Mouse (Mus musculus) kidney, adult 2 months (tissue): ENCODE data around the gene Klhl1. TPM values are rescaled to one million over a fixed set of nuclear protein-coding genes. Genes with fewer than 3 reads are reported as not detected.

Experiments
- DNase-seq: peaks from one replicate; pipeline ENCODE4 v3.0.0; 2021
- H3K27ac ChIP-seq: fragments of 200-500 bp; 2 replicates; pipeline ENCODE4 v1.5.1; 2012; ENCODE audit warnings: low read depth, low read length, control low read depth, inconsistent platforms; ENCODE audit not compliant: insufficient read depth
- H3K27me3 ChIP-seq: fragments of 200-500 bp; replicated peaks from 2 replicates; pipeline ENCODE4 v1.6.1; 2012; ENCODE audit warnings: mild to moderate bottlenecking, moderate library complexity, low read length, inconsistent platforms; ENCODE audit not compliant: control insufficient read depth, insufficient read depth
- H3K36me3 ChIP-seq: fragments of 200-500 bp; 2 replicates; pipeline ENCODE4 v1.6.1; 2012; ENCODE audit warnings: mild to moderate bottlenecking, moderate library complexity, low read length, inconsistent platforms; ENCODE audit not compliant: control insufficient read depth, insufficient read depth
- H3K4me1 ChIP-seq: fragments of 200-500 bp; 2 replicates; pipeline ENCODE4 v1.6.1; 2011; ENCODE audit warnings: low read length; ENCODE audit not compliant: control insufficient read depth, insufficient read depth
- H3K4me3 ChIP-seq: fragments of 200-500 bp; 2 replicates; pipeline ENCODE4 v1.5.1; 2011; ENCODE audit warnings: mild to moderate bottlenecking, low read depth, low read length, control low read depth; ENCODE audit not compliant: insufficient read depth
- CTCF ChIP-seq: fragments of 200-500 bp; conservative IDR thresholded peaks from 2 replicates; pipeline ENCODE4 v1.5.1; 2011; ENCODE audit warnings: low read depth, mild to moderate bottlenecking, control low read depth, low read length, moderate library complexity, mixed read lengths; ENCODE audit not compliant: insufficient read depth, insufficient read length
- POLR2A ChIP-seq: fragments of 200-500 bp; IDR thresholded peaks from one replicate; pipeline ENCODE4 v1.6.1; 2011; ENCODE audit warnings: low read depth, low read length, control low read depth
- WGBS: fragments of 180-500 bp; shearing (Covaris S2); methylation state at CpG from one replicate; pipeline ENCODE4 v1.1.7; 2018; 5-methylcytosine and 5-hydroxymethylcytosine counted together
- polyA plus RNA-seq: library from polyadenylated mRNA; depleted of rRNA; stranded (reverse); fragments of >200 nt; gene quantifications from 2 replicates; pipeline ENCODE4 v1.2.3, GENCODE M21; 2012; rRNA removed

Klhl1 gene
- polyA plus RNA-seq = not detected in 2 replicates

DNA sequence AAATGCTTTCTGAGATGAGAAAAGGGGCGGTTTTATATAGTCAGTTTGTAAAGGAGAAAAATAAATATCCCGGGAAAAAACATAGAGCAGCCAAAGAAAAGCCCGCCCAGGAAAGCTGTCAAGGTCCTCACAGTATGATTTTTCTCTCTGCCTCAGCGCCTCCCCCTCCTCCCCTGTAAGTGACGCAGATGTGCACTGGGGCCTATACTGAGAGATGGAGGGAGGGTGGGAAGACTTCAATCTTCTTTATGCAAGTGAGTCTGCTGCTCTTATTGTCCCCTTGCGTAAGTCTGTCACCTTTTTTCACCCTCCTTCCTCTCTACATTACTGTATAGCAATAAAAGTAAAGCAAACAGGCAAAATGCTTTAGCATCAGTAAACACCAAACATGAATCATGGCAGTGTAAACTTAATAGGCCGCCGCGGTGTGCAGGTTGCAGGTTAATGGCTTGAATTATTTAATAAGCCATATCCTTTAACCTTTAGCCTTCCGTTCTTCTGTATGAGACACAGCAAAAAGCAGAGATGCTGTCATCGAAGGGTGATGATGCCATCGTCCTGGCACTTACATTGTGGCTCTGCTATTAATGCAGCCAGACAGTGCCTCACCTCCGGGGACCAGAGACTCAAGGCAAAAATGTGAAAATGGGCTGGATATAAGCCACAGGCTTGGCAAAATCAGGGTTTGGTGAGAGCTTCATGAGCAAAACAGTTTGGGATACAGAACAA is at the start of gene Klhl1:
Klhl1 (minus strand) TSS at position 149 of the 729 bp plus-strand sequence.
- TF ChIP-seq POLR2A (no peak), CTCF (no peak)
- no peaks in the 10 kb centered on the region for H3K27me3 ChIP-seq
- no peaks in the 10 kb centered on the region for H3K4me1 ChIP-seq
- no peak within 1 kb of the TSS for H3K27ac ChIP-seq
- H3K4me3 ChIP-seq = no peak within 1 kb of the TSS
- H3K36me3 ChIP-seq = no peaks in the 10 kb centered on the region
- no peak for DNase-seq
- 34% methylated on average over 13 of the region's 13 CpGs for WGBS

DNA sequence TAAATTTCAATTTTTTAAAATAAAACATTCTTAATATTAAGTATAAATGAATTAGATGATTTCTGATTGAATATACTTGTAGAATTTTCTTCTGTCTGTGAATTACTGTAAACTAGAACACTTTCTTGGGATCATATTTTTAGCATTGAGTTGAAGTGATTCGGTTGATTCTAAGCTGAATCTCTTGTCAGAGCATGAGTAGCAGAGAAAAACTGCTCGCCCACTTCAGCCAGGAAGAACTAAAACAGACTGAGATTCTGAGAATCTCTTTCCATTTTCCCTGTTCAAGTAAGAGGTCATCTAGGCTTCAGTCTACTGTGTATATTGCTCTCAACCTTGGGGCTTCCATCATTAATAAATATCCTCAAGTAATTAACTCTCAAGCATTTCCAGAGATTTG is 34.8 kb upstream of the Klhl1 start:
- DNase-seq = no peak
- Histone ChIP-seq H3K4me3 (no peak overlapping the region), H3K27ac (no peak overlapping the region), H3K36me3 (no peaks in the 10 kb centered on the region), H3K4me1 (no peaks in the 10 kb centered on the region), H3K27me3 (no peaks in the 10 kb centered on the region)
- 82% methylated on average over 2 of the region's 2 CpGs for WGBS
- TF ChIP-seq POLR2A = no peak
- no peak for TF ChIP-seq CTCF

DNA sequence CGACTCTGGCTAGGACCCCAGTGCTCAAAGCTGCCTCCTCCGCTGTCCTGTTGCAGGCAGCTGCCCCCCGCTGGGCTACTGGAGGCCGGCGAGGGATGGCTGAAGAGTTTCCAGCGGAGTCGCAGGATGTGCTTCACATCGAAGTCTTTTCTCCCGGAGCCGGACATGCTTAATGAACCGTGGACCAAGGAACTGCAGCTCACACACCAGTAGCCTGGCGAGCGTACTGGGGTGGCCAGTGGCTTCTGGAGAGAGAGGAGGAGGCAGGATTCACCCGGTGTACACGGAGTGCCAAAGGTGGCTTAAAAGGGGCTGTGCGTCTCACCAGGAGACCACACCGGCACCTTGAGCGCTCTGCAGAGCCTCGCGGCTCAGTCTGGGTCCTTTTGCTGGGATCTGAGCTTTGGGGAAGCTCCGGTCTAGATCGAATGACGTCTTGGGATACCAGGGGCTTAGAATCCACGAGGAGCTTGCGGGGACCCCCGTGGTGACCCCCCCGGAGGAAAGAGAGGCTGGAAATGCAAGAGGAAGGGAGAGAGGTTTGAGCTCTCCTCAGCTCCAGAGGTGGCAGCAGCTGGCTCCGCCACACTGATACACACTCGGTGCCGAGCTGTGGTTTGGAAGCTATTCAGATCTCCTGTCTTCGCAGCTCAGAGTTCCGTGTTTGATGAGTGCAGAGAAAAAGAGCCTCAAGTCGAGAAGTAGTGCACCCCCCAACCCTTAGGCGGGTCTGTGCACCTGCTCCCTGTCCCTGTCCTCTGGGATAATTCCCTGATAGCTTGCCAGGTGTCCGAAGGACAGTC is 550 bp downstream of the Klhl1 start:
- Histone ChIP-seq H3K27ac (no peak overlapping the region), H3K4me3 (no peak overlapping the region), H3K27me3 (no peaks in the 10 kb centered on the region), H3K36me3 (no peaks in the 10 kb centered on the region), H3K4me1 (no peaks in the 10 kb centered on the region)
- no peak for DNase-seq
- TF ChIP-seq POLR2A (no peak), CTCF (no peak)
- WGBS = 2% methylated on average over 35 of the region's 35 CpGs

- no peak for DNase-seq
- no peaks in the 10 kb centered on the region for H3K4me1 ChIP-seq
- H3K27ac ChIP-seq = no peak overlapping the region
- 10% methylated on average over 9 of the region's 9 CpGs for WGBS
- no peaks in the 10 kb centered on the region for H3K36me3 ChIP-seq
- no peaks in the 10 kb centered on the region for H3K27me3 ChIP-seq
- TF ChIP-seq CTCF (no peak), POLR2A (no peak)
- H3K4me3 ChIP-seq = no peak overlapping the region
These were observed 1.2 kb downstream of the Klhl1 start for GRCm38 (mm10) chr14:96517727-96518126.

- TF ChIP-seq POLR2A (no peak), CTCF (no peak)
- Histone ChIP-seq H3K36me3 (no peaks in the 10 kb centered on the region), H3K27ac (no peak overlapping the region), H3K4me1 (no peaks in the 10 kb centered on the region), H3K4me3 (no peak overlapping the region), H3K27me3 (no peaks in the 10 kb centered on the region)
- no peak for DNase-seq
- WGBS = 82% methylated on average over 2 of the region's 2 CpGs
These were observed 19.0 kb downstream of the Klhl1 start for GRCm38 (mm10) chr14:96499936-96500335.

- TF ChIP-seq POLR2A = no peak
- no peak for TF ChIP-seq CTCF
- Histone ChIP-seq H3K36me3 (no peaks in the 10 kb centered on the region), H3K27me3 (no peaks in the 10 kb centered on the region), H3K4me3 (no peak overlapping the region), H3K4me1 (no peaks in the 10 kb centered on the region), H3K27ac (no peak overlapping the region)
- WGBS = 86% methylated on average over 2 of the region's 2 CpGs
- no peak for DNase-seq
These were observed 47.1 kb downstream of the Klhl1 start for GRCm38 (mm10) chr14:96471812-96472211.

DNA sequence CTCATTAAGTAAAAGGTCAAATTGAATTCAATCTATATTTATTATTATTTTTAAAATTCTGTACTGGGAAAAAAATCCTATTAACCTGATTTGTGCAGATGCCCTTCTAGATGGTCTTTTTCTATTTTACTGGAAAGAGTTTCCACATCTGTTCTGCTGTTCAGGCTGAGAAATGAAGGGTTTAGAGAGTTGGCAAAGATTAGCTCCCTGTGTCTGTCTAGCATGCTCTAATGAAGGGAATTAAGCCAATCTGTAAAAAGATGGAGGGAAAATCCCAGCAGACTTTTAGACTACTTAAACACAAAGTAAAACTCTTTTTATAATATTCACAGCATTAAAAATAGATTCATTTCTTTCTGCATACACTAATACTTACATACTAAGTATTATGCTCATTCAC is 47.6 kb downstream of the Klhl1 start:
- Histone ChIP-seq H3K36me3 (no peaks in the 10 kb centered on the region), H3K27ac (no peak overlapping the region), H3K4me3 (no peak overlapping the region), H3K27me3 (no peaks in the 10 kb centered on the region), H3K4me1 (no peaks in the 10 kb centered on the region)
- no peak for DNase-seq
- TF ChIP-seq CTCF (no peak), POLR2A (no peak)
